Mouse (Mus musculus) liver, adult 2 months (tissue): ENCODE measurements around the gene Nr4a3. TPM values are rescaled to one million over a fixed set of nuclear protein-coding genes. Genes with fewer than 3 reads are reported as not detected.

ENCODE experiments used
- DNase-seq: peaks from one replicate; pipeline ENCODE4 v3.0.0-alpha.2; 2011; ENCODE audit warnings: low read depth, low spot score; ENCODE audit errors: extremely low read depth
- H3K27ac ChIP-seq: fragments of 200-500 bp; replicated peaks from 2 replicates; pipeline ENCODE4 v1.5.1; 2012; ENCODE audit warnings: low read depth, mild to moderate bottlenecking, control low read depth, inconsistent platforms, low read length; ENCODE audit not compliant: insufficient read depth
- H3K27me3 ChIP-seq: fragments of 200-500 bp; 2 replicates; pipeline ENCODE4 v1.6.1; 2012; ENCODE audit warnings: mild to moderate bottlenecking, moderate library complexity, low read length, inconsistent platforms; ENCODE audit not compliant: control insufficient read depth, insufficient read depth
- H3K36me3 ChIP-seq: fragments of 200-500 bp; 2 replicates; pipeline ENCODE4 v1.6.1; 2012; ENCODE audit warnings: low read length, inconsistent platforms; ENCODE audit not compliant: control insufficient read depth, insufficient read depth
- H3K4me1 ChIP-seq: fragments of 200-500 bp; 2 replicates; pipeline ENCODE4 v1.6.1; 2011; ENCODE audit warnings: low read length; ENCODE audit not compliant: control insufficient read depth, insufficient read depth
- H3K4me3 ChIP-seq: fragments of 200-500 bp; 2 replicates; pipeline ENCODE4 v1.5.1; 2011; ENCODE audit warnings: low read depth, mild to moderate bottlenecking, control low read depth, low read length, moderate library complexity; ENCODE audit not compliant: insufficient read depth
- H3K79me2 ChIP-seq: fragments of 200-500 bp; 2 replicates; pipeline ENCODE4 v1.6.1; 2012; ENCODE audit warnings: inconsistent platforms, mild to moderate bottlenecking, low read length, moderate library complexity; ENCODE audit not compliant: control insufficient read depth, insufficient read depth
- H3K9ac ChIP-seq: fragments of 200-500 bp; 2 replicates; pipeline ENCODE4 v1.6.1; 2012; ENCODE audit warnings: low read depth, mild to moderate bottlenecking, control low read depth, inconsistent platforms, low read length
- CTCF ChIP-seq: fragments of 200-500 bp; IDR thresholded peaks from 2 replicates; pipeline ENCODE4 v1.5.1; 2011; ENCODE audit warnings: low read depth, low read length, control low read depth
- POLR2A ChIP-seq: fragments of 200-500 bp; IDR thresholded peaks from 2 replicates; pipeline ENCODE4 v1.6.1; 2011; ENCODE audit warnings: low read length, control low read depth; ENCODE audit not compliant: insufficient read depth; ENCODE audit errors: extremely low read depth
- WGBS: fragments of 180-500 bp; shearing (Covaris S2); methylation state at CpG from one replicate; pipeline ENCODE4 v1.1.7; 2018; 5-methylcytosine and 5-hydroxymethylcytosine counted together
- polyA plus RNA-seq: library from polyadenylated mRNA; depleted of rRNA; stranded (reverse); fragments of >200 nt; gene quantifications from 2 replicates; pipeline ENCODE4 v1.2.3, GENCODE M21; 2012
- total RNA-seq: library from RNA; depleted of rRNA; stranded (reverse); fragments of >200 nt; gene quantifications from 2 replicates; pipeline ENCODE4 v1.2.3, GENCODE M21; 2014

Gene Nr4a3
- total and polyA plus RNA-seq, 2 experiments, result under 0.01 TPM; not detected in 1

DNA sequence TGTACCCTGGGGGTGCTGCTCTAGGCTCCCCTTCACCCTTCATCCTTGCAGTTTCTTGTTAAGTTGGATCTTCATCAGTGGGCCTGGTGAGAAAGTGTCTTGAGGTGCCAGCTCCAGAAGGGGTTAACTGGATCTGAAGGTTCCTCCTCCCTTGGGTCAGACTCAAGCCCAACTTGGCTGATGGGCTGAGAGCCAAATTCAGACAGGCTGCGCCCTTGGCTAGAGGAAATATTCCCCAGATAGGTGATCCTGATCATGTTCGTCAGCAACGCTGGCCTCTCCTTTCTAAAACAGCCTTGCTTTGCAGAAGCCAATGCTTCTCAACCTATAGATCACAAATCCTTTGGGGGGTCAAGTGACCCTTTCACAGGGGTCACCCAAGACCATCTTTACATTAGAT lies 27.1 kb downstream of the Nr4a3 start:
- H3K4me3 ChIP-seq, result no peak overlapping the region
- no peak overlapping the region for H3K27ac ChIP-seq
- 0 out of 2 replicates have a peak, but pooled peaks cover 2% of the 10 kb centered on the region for H3K4me1 ChIP-seq
- DNase-seq, result no peak
- WGBS, result 77% methylated on average over 3 of the region's 3 CpGs
- no peak for TF ChIP-seq POLR2A
- no peak for TF ChIP-seq CTCF
- no peak overlapping the region for H3K9ac ChIP-seq
- no peaks in the 10 kb centered on the region for H3K36me3 ChIP-seq
- no peaks in the 10 kb centered on the region for H3K27me3 ChIP-seq
- no peaks in the 10 kb centered on the region for H3K79me2 ChIP-seq

DNA sequence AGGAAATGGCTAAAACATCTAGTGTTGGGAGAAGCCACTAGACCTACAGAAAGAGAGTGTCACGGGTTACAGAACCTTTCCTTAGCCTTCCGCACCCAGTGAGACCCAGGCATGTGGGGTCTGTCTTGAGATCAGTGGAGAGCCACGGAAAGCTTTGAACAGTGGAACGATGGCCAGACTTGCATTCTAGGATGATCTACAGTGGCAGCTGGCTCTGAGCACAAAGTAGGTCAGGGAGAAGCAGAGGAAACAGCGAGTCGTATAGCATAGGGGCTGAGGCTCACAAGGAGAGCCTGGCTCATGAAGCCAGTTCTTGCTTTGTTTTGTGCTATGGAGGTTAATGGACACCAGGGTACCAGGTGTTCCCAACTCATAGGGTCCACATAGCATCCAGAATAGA lies 28.4 kb downstream of the Nr4a3 start:
- no peaks in the 10 kb centered on the region for H3K36me3 ChIP-seq
- 0 out of 2 replicates have a peak, but pooled peaks cover 2% of the 10 kb centered on the region for H3K4me1 ChIP-seq
- DNase-seq, result no peak
- WGBS, result 88% methylated on average over 6 of the region's 6 CpGs
- no peak overlapping the region for H3K9ac ChIP-seq
- H3K4me3 ChIP-seq, result no peak overlapping the region
- no peaks in the 10 kb centered on the region; the same call in 1 of the 2 replicates for H3K27me3 ChIP-seq
- no peak overlapping the region for H3K27ac ChIP-seq
- H3K79me2 ChIP-seq, result no peaks in the 10 kb centered on the region
- TF ChIP-seq POLR2A (no peak), CTCF (no peak)

GRCm38 (mm10) chr4:48074451-48075240 lies 29.7 kb downstream of the Nr4a3 start:
- no peak overlapping the region for H3K4me3 ChIP-seq
- no peaks in the 10 kb centered on the region for H3K36me3 ChIP-seq
- peak; percentile 7 for DNase-seq
- H3K9ac ChIP-seq, result no peak overlapping the region
- 0 out of 2 replicates have a peak, but pooled peaks cover 2% of the 10 kb centered on the region for H3K4me1 ChIP-seq
- 81% methylated on average over 5 of the region's 5 CpGs for WGBS
- H3K79me2 ChIP-seq, result no peaks in the 10 kb centered on the region
- no peak overlapping the region for H3K27ac ChIP-seq
- no peak for TF ChIP-seq CTCF
- TF ChIP-seq POLR2A, result no peak
- H3K27me3 ChIP-seq, result no peaks in the 10 kb centered on the region; the same call in 1 of the 2 replicates

GRCm38 (mm10) chr4:48076693-48077471 lies 31.9 kb downstream of the Nr4a3 start:
- DNase-seq, result peak; percentile 14
- WGBS, result 77% methylated on average over 13 of the region's 13 CpGs
- no peaks in the 10 kb centered on the region for H3K79me2 ChIP-seq

DNA sequence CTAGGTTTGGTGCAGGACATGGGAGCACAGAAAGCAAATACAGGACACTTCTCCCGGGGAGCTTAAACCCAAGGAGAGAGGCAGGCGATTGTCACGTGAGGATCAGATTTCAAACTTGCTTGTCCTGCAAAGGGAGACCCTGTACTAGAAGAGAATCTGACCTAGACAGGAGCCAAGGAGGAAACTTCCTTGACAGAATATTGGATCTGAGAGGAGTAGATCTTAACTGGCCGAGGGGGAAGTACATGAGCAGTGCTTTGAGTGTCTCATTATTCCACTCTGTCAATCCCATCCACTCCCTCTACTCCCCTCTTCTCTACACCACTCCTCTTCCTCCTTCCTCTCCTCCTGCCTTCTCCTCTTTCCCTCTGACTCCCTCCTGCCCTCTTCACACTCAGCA lies 33.3 kb downstream of the Nr4a3 start:
- DNase-seq, result no peak
- 21% methylated on average over 4 of the region's 4 CpGs for WGBS
- no peaks in the 10 kb centered on the region for H3K79me2 ChIP-seq

More at GRCm38 (mm10) chr4:48076693-48077471, 31.9 kb downstream of the Nr4a3 start:
- H3K27ac ChIP-seq, result no peak overlapping the region
- 0 out of 2 replicates have a peak, but pooled peaks cover 2% of the 10 kb centered on the region for H3K4me1 ChIP-seq
- no peaks in the 10 kb centered on the region for H3K36me3 ChIP-seq
- no peaks in the 10 kb centered on the region; the same call in 1 of the 2 replicates for H3K27me3 ChIP-seq
- TF ChIP-seq POLR2A, result no peak
- no peak for TF ChIP-seq CTCF
- H3K9ac ChIP-seq, result no peak overlapping the region
- no peak overlapping the region for H3K4me3 ChIP-seq

More for the DNA sequence above, 33.3 kb downstream of the Nr4a3 start:
- TF ChIP-seq CTCF (no peak), POLR2A (no peak)
- Histone ChIP-seq H3K4me3 (no peak overlapping the region), H3K27me3 (peaks cover 3% of the 10 kb centered on the region), H3K27ac (no peak overlapping the region), H3K4me1 (0 out of 2 replicates have a peak, but pooled peaks cover 2% of the 10 kb centered on the region), H3K9ac (no peak overlapping the region), H3K36me3 (no peaks in the 10 kb centered on the region)
